Comparison of ENCODE assay signal across 13 mouse cellular contexts in genomic region chr9:70219295-70219931, GRCm38 (mm10).
"Had no signal": no experiment of that assay in that cellular context is flagged by ENCODE, and none has a peak within 500 bp of the region (broad histone marks: within the 10 kb centered on the region; RNA-seq: fewer than 3 reads in every experiment).

No protein-coding gene starts in this region.

- H3K27ac ChIP-seq: kidney, embryonic 15.5 days; limb, embryonic 12.5 days; liver, embryonic 13.5 days; neural tube, embryonic 12.5 days had no signal

- H3K4me3 ChIP-seq: kidney, embryonic 15.5 days; limb, embryonic 12.5 days; liver, embryonic 13.5 days; neural tube, embryonic 12.5 days had no signal

- H3K4me1 ChIP-seq: neural tube, embryonic 12.5 days had no signal

- H3K9me3 ChIP-seq: kidney, embryonic 15.5 days; limb, embryonic 12.5 days; liver, embryonic 13.5 days; neural tube, embryonic 12.5 days had no signal

- H3K4me2 ChIP-seq: kidney, embryonic 15.5 days; limb, embryonic 12.5 days; liver, embryonic 13.5 days; neural tube, embryonic 12.5 days had no signal

- H3K36me3 ChIP-seq: kidney, embryonic 15.5 days; limb, embryonic 12.5 days; liver, embryonic 13.5 days; neural tube, embryonic 12.5 days had no signal

- H3K27me3 ChIP-seq: kidney, embryonic 15.5 days; limb, embryonic 12.5 days; neural tube, embryonic 12.5 days had no signal

- H3K9ac ChIP-seq: kidney, embryonic 15.5 days; limb, embryonic 12.5 days; liver, embryonic 13.5 days; neural tube, embryonic 12.5 days had no signal

- DNase-seq: kidney, adult 18-20 months; kidney, postnatal 25 days; layer of hippocampus, postnatal 36 days; liver; liver, embryonic 13.5 days; lung, adult 18-20 months; midbrain, embryonic 14.5 days; right cerebral cortex, postnatal 4 days; thymus, adult 18-20 months; thymus, postnatal 25 days had no signal
